Mouse (Mus musculus): Measurements from ENCODE around the gene Chad.

DNA sequence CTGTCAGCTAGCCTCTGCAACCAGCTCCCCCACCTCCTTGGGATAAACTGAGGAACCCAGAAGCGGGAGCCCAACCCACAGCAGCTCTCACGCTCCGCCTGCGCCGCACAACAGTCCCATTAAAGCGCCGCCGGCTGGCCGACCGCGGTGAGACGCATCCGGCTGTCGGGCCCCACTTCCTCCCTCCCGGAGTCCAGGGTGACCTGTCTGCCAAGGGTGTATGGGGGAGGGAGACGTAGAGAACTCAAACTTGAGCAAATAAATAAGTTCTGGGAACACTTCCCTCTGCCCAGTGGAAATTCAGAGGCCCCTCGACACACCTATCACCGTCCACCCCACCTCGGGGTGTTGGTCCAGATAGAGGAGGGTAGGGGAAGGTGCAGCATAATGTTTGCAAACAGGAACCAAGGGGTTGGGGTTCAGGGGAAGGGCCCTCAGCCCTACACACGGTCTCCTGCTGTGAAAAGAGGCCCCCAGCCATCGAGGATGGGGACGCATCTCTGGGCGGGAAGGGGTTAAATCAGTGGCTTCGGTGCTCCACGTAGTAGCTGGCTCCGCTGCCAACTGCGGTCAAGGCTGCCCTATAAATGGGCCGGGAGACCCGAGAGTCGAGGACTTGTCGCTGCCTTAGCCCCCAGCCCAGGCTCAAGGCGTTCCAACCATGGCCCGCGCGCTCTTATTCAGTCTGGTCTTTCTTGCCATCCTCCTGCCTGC is at the start of gene Chad:
- 0 out of 2 replicates have a peak, but pooled peaks have one; percentile 4 for TF ChIP-seq CTCF (IDR thresholded peaks at IDR 0.05; ENCODE audit: control insufficient read depth, insufficient read depth, low read length)
- no peak for TF ChIP-seq POLR2A (IDR thresholded peaks at IDR 0.05; ENCODE audit: borderline replicate concordance, control insufficient read depth, low read depth, low read length)

Measured in bone marrow, adult 2 months (tissue).